Mouse (Mus musculus): ENCODE measurements around the gene Metap2. TPM values are rescaled to one million over a fixed set of nuclear protein-coding genes. Genes with fewer than 3 reads are reported as not detected.

The Metap2 gene
- total RNA-seq (2021) = 100 to 1,000 TPM; 111 to 114 TPM
- 45.4 and 90.6 TPM in 2 replicates for polyA plus RNA-seq (2012; rRNA removed)
- long read RNA-seq, full-length matches to known transcripts = 152 of 173 reads
- long read RNA-seq, partial matches to known transcripts = 2 of 173 reads
- long read RNA-seq, other reads (novel, unspliced or antisense) = 19 of 173 reads

GRCm38 (mm10) chr10:93897043-93897646 lies at the start of gene Metap2:
Gene Metap2, minus strand, starts transcription at chr10:93897093.
- intact Hi-C loops (cut with DNase I) = no loop called here
- no peak within 1 kb of the TSS for H3K9ac ChIP-seq (ENCODE audit: low read depth, low read length)
- no peaks in the 10 kb centered on the region for H3K27me3 ChIP-seq (ENCODE audit: control insufficient read depth, insufficient read depth, low read length)
- DNase-seq = no peak
- no peak within 1 kb of the TSS for H3K27ac ChIP-seq
- no peak for TF ChIP-seq POLR2A (IDR thresholded peaks at IDR 0.05; ENCODE audit: insufficient read depth, low read depth, low read length)
- no peak for TF ChIP-seq EP300 (IDR thresholded peaks at IDR 0.05; ENCODE audit: insufficient read depth, low read depth, low read length)
- no peak for TF ChIP-seq CTCF (IDR thresholded peaks at IDR 0.05)
- H3K36me3 ChIP-seq (ENCODE audit: control insufficient read depth, insufficient read depth, low read length) = no peaks in the 10 kb centered on the region
- H3K79me2 ChIP-seq (replicated peaks; ENCODE audit: control insufficient read depth, insufficient read depth, low read length) = no peaks in the 10 kb centered on the region
- H3K4me1 ChIP-seq (ENCODE audit: control insufficient read depth, insufficient read depth, low read length) = no peaks in the 10 kb centered on the region
- 54% methylated on average over 7 of the region's 7 CpGs for WGBS
- H3K4me3 ChIP-seq = no peak within 1 kb of the TSS

DNA sequence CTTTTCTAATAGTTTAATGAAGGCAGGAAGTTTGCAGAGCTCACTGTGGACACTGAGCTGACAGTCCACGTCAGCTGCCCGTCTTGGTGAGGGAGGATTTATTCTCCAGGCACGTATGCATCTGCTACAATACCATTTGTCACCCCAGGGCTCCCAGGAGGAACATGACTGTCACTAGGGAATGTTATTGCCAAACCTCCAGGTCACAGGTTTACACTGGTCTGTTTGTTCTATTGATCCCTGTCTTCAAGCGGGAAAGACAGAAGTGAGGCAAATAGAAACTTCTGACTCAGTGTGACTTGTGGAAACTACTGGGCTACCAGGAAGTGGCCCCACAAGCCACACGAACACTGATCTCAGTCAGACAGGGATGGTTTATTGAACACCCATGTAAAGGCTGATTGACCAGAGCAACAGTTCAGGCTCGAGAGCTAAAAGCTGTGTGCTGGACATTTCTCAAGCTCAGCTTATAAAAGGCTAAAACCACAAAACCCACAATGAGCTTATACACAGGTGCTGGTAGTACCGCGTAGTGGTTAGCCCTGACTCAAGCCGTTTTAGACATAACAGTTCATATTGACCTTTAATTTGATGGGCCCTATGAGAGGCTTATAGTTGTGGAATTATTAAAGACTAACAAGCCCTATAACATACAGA lies 49.1 kb upstream of the Metap2 start:
- Histone ChIP-seq H3K79me2 (replicated peaks; ENCODE audit: control insufficient read depth, insufficient read depth, low read length) (no peaks in the 10 kb centered on the region), H3K4me3 (no peak overlapping the region), H3K27ac (no peak overlapping the region), H3K9ac (ENCODE audit: low read depth, low read length) (no peak overlapping the region), H3K36me3 (ENCODE audit: control insufficient read depth, insufficient read depth, low read length) (no peaks in the 10 kb centered on the region), H3K27me3 (ENCODE audit: control insufficient read depth, insufficient read depth, low read length) (no peaks in the 10 kb centered on the region), H3K4me1 (ENCODE audit: control insufficient read depth, insufficient read depth, low read length) (no peaks in the 10 kb centered on the region)
- TF ChIP-seq POLR2A (IDR thresholded peaks at IDR 0.05; ENCODE audit: insufficient read depth, low read depth, low read length) (no peak), EP300 (IDR thresholded peaks at IDR 0.05; ENCODE audit: insufficient read depth, low read depth, low read length) (no peak), CTCF (IDR thresholded peaks at IDR 0.05) (no peak)
- intact Hi-C loops (cut with DNase I) = loop anchor here (1.0 kb wide), 1 partner anchor 170 kb away; no protein-coding TSS in a partner anchor
- DNase-seq = no peak
- WGBS = 74% methylated on average over 9 of the region's 9 CpGs

DNA sequence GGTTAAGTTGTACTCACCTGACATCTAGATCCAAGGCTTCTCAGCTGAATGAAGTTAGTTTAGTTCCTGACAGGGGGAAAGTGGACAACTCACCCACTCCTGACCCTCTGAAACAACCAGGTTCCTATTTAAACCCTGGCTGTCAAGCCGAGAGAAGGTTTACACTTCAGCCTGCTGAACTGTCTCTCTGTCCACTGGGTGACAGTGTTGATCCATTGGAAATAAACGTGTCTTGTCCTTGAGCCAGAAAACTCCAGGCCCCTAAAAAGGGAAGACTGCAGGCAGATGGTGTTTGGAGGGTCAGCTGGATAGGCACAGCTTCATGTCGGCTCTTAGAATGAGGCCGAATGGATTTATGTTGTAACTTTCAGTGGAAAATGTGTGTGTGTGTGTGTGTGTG lies 48.5 kb upstream of the Metap2 start:
- Histone ChIP-seq H3K27ac (no peak overlapping the region), H3K36me3 (ENCODE audit: control insufficient read depth, insufficient read depth, low read length) (no peaks in the 10 kb centered on the region), H3K4me3 (no peak overlapping the region), H3K27me3 (ENCODE audit: control insufficient read depth, insufficient read depth, low read length) (no peaks in the 10 kb centered on the region), H3K4me1 (ENCODE audit: control insufficient read depth, insufficient read depth, low read length) (no peaks in the 10 kb centered on the region), H3K9ac (ENCODE audit: low read depth, low read length) (no peak overlapping the region), H3K79me2 (replicated peaks; ENCODE audit: control insufficient read depth, insufficient read depth, low read length) (no peaks in the 10 kb centered on the region)
- no peak for TF ChIP-seq POLR2A (IDR thresholded peaks at IDR 0.05; ENCODE audit: insufficient read depth, low read depth, low read length)
- no peak for TF ChIP-seq EP300 (IDR thresholded peaks at IDR 0.05; ENCODE audit: insufficient read depth, low read depth, low read length)
- peak; percentile 77 for TF ChIP-seq CTCF (IDR thresholded peaks at IDR 0.05)
- 13% methylated on average over 4 of the region's 4 CpGs for WGBS
- DNase-seq = no peak
- intact Hi-C loops (cut with DNase I) = loop anchor here (1.0 kb wide), 1 partner anchor 171 kb away; no protein-coding TSS in a partner anchor

DNA sequence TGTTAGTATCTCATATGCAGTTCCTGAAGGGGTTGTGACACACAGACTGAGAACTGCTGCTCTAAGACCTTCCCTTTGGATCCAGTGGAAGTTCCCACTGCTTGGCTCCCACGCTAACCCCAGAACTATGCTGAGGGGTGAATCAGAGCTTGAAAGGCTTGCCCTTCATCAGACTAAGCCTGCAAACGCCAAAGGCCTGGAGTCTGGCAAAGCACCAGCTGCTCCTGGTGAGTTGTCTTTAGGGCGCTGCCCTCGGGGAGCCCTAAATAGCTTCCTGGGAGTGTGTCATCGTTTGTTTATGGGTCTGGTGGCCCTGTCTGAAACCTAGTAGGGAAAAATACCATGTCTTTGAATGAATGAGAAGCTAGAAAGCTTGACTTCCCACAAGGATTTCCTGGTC lies 47.3 kb upstream of the Metap2 start:
- no peak overlapping the region for H3K27ac ChIP-seq
- H3K9ac ChIP-seq (ENCODE audit: low read depth, low read length) = no peak overlapping the region
- no peaks in the 10 kb centered on the region for H3K4me1 ChIP-seq (ENCODE audit: control insufficient read depth, insufficient read depth, low read length)
- no peak overlapping the region for H3K4me3 ChIP-seq
- no peak for DNase-seq
- intact Hi-C loops (cut with DNase I) = no loop called here
- no peaks in the 10 kb centered on the region for H3K79me2 ChIP-seq (replicated peaks; ENCODE audit: control insufficient read depth, insufficient read depth, low read length)
- TF ChIP-seq CTCF (IDR thresholded peaks at IDR 0.05) (no peak), POLR2A (IDR thresholded peaks at IDR 0.05; ENCODE audit: insufficient read depth, low read depth, low read length) (no peak), EP300 (IDR thresholded peaks at IDR 0.05; ENCODE audit: insufficient read depth, low read depth, low read length) (no peak)
- no peaks in the 10 kb centered on the region for H3K36me3 ChIP-seq (ENCODE audit: control insufficient read depth, insufficient read depth, low read length)
- no peaks in the 10 kb centered on the region for H3K27me3 ChIP-seq (ENCODE audit: control insufficient read depth, insufficient read depth, low read length)
- WGBS = 22% methylated on average over 5 of the region's 5 CpGs

GRCm38 (mm10) chr10:93940279-93940678 lies 43.4 kb upstream of the Metap2 start:
- intact Hi-C loops (cut with DNase I) = no loop called here
- Histone ChIP-seq H3K27me3 (ENCODE audit: control insufficient read depth, insufficient read depth, low read length) (no peaks in the 10 kb centered on the region), H3K4me3 (no peak overlapping the region), H3K9ac (ENCODE audit: low read depth, low read length) (no peak overlapping the region), H3K36me3 (ENCODE audit: control insufficient read depth, insufficient read depth, low read length) (no peaks in the 10 kb centered on the region), H3K4me1 (ENCODE audit: control insufficient read depth, insufficient read depth, low read length) (no peaks in the 10 kb centered on the region), H3K27ac (no peak overlapping the region), H3K79me2 (replicated peaks; ENCODE audit: control insufficient read depth, insufficient read depth, low read length) (no peaks in the 10 kb centered on the region)
- WGBS = 63% methylated on average over 5 of the region's 5 CpGs
- TF ChIP-seq EP300 (IDR thresholded peaks at IDR 0.05; ENCODE audit: insufficient read depth, low read depth, low read length) (no peak), CTCF (IDR thresholded peaks at IDR 0.05) (no peak), POLR2A (IDR thresholded peaks at IDR 0.05; ENCODE audit: insufficient read depth, low read depth, low read length) (no peak)
- DNase-seq = no peak

DNA sequence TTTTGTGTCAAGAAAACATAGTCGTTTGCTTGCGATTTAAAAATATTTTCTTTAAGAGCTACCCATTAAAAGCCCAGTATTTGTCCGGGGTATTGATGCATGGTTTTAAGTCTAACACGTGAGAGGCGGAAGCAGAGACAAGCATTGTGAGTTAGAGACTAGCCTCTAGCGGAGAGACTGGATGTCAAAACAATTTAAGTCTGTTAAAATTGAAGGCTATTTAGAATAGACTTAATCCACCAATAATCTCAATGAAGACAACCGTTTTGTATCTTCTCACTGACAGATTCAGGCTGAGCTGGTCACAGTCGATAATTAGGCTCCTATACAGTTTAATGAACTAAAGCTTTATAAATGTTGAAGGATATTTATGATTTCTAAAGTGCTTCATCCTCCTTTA lies 42.8 kb upstream of the Metap2 start:
- Histone ChIP-seq H3K27ac (no peak overlapping the region), H3K9ac (ENCODE audit: low read depth, low read length) (no peak overlapping the region), H3K4me1 (ENCODE audit: control insufficient read depth, insufficient read depth, low read length) (no peaks in the 10 kb centered on the region), H3K4me3 (no peak overlapping the region), H3K36me3 (ENCODE audit: control insufficient read depth, insufficient read depth, low read length) (no peaks in the 10 kb centered on the region), H3K27me3 (ENCODE audit: control insufficient read depth, insufficient read depth, low read length) (no peaks in the 10 kb centered on the region), H3K79me2 (replicated peaks; ENCODE audit: control insufficient read depth, insufficient read depth, low read length) (no peaks in the 10 kb centered on the region)
- intact Hi-C loops (cut with DNase I) = no loop called here
- no peak for DNase-seq
- no peak for TF ChIP-seq CTCF (IDR thresholded peaks at IDR 0.05)
- no peak for TF ChIP-seq POLR2A (IDR thresholded peaks at IDR 0.05; ENCODE audit: insufficient read depth, low read depth, low read length)
- no peak for TF ChIP-seq EP300 (IDR thresholded peaks at IDR 0.05; ENCODE audit: insufficient read depth, low read depth, low read length)
- 92% methylated on average over 8 of the region's 8 CpGs for WGBS

Measured in heart, adult 2 months (tissue).